Mouse (Mus musculus) heart, embryonic 13.5 days (tissue): ENCODE results near the gene Hist1h4n. TPM values are rescaled to one million over a fixed set of nuclear protein-coding genes. Genes with fewer than 3 reads are reported as not detected.
"Not testable (repeated sequence)": the region's sequence is repeated elsewhere in the genome, so short reads cannot be mapped to it uniquely, and the experiment has no call there.

Experiments used
- ATAC-seq: fragments of 200-750 bp; cut with Nextera tagmentation; 2 replicates; pipeline ENCODE4 v1.8.0; 2017; ENCODE audit warnings: moderate TSS enrichment; ENCODE audit not compliant: insufficient number of reproducible peaks, low FRiP score, low TSS enrichment; ENCODE audit errors: extremely low read depth
- H3K27ac ChIP-seq: fragments of 300-500 bp; sonication (generic); replicated peaks from 2 replicates; pipeline ENCODE4 v1.5.1; 2015; ENCODE audit warnings: moderate library complexity, mild to moderate bottlenecking, inconsistent platforms
- H3K27me3 ChIP-seq: fragments of 300-500 bp; sonication (generic); replicated peaks from 2 replicates; pipeline ENCODE4 v1.6.1; 2015; ENCODE audit warnings: mild to moderate bottlenecking, inconsistent platforms
- H3K36me3 ChIP-seq: fragments of 300-500 bp; sonication (generic); 2 replicates; pipeline ENCODE4 v1.6.1; 2015; ENCODE audit warnings: mild to moderate bottlenecking, inconsistent platforms
- H3K4me1 ChIP-seq: fragments of 300-500 bp; sonication (generic); 2 replicates; pipeline ENCODE4 v1.6.1; 2015; ENCODE audit warnings: inconsistent platforms
- H3K4me2 ChIP-seq: fragments of 300-500 bp; sonication (generic); 2 replicates; pipeline ENCODE4 v1.6.1; 2015; ENCODE audit warnings: inconsistent platforms, mild to moderate bottlenecking, moderate library complexity
- H3K4me3 ChIP-seq: fragments of 300-500 bp; sonication (generic); 2 replicates; pipeline ENCODE4 v1.5.1; 2015; ENCODE audit warnings: moderate library complexity, mild to moderate bottlenecking, inconsistent platforms
- H3K9ac ChIP-seq: fragments of 300-500 bp; sonication (generic); 2 replicates; pipeline ENCODE4 v1.6.1; 2015; ENCODE audit warnings: inconsistent platforms, mild to moderate bottlenecking, moderate library complexity
- H3K9me3 ChIP-seq: fragments of 300-500 bp; sonication (generic); 2 replicates; pipeline ENCODE4 v1.6.1; 2016; ENCODE audit warnings: inconsistent platforms
- WGBS: fragments of 180-500 bp; shearing (Covaris S2); methylation state at CpG from one replicate; pipeline ENCODE4 v1.1.7; 2015; ENCODE audit warnings: mixed read lengths; 5-methylcytosine and 5-hydroxymethylcytosine counted together
- polyA plus RNA-seq: library from polyadenylated mRNA; unstranded; fragments of >200 nt; fragmentation: Nextera tagmentation; extraction: Ambion mirVana; gene quantifications from 2 replicates; pipeline ENCODE4 v1.2.1, GENCODE M21; 2015

Hist1h4n gene
- 11.2 and 15.6 TPM in 2 replicates for polyA plus RNA-seq

GRCm38 (mm10) chr13:21831418-21832394 is at the start of gene Hist1h4n:
Gene Hist1h4n, minus strand, starts transcription at chr13:21832196.
- under 1% methylated on average over 26 of the region's 58 CpGs for WGBS
- peak within 1 kb of the TSS; percentile 35 for H3K4me3 ChIP-seq
- H3K9me3 ChIP-seq, H3K4me1 ChIP-seq, H3K27me3 ChIP-seq, H3K36me3 ChIP-seq: not testable (repeated sequence)
- H3K4me2 ChIP-seq, result peak within 1 kb of the TSS; percentile 56
- peak; percentile 71; the same call in 1 of the 2 replicates for ATAC-seq
- H3K9ac ChIP-seq, result peak within 1 kb of the TSS; percentile 67
- H3K27ac ChIP-seq, result 0 out of 2 replicates have a peak within 1 kb of the TSS, but pooled peaks have one; percentile 50

- WGBS, result 80% methylated on average over 6 of the region's 6 CpGs
- no peak overlapping the region for H3K4me2 ChIP-seq
- ATAC-seq, result no peak
- no peak overlapping the region for H3K4me3 ChIP-seq
- no peaks in the 10 kb centered on the region for H3K9me3 ChIP-seq
- H3K27me3 ChIP-seq, result no peaks in the 10 kb centered on the region
- H3K9ac ChIP-seq, result no peak overlapping the region
- no peaks in the 10 kb centered on the region for H3K36me3 ChIP-seq
- no peak overlapping the region for H3K27ac ChIP-seq
- 0 out of 2 replicates have a peak, but pooled peaks cover 3% of the 10 kb centered on the region for H3K4me1 ChIP-seq
Measured at GRCm38 (mm10) chr13:21880735-21881134, 48.7 kb upstream of the Hist1h4n start.

- 70% methylated on average over 3 of the region's 3 CpGs for WGBS
- H3K36me3 ChIP-seq, H3K4me3 ChIP-seq, H3K9ac ChIP-seq, ATAC-seq, H3K4me2 ChIP-seq, H3K4me1 ChIP-seq, H3K27ac ChIP-seq, H3K9me3 ChIP-seq, H3K27me3 ChIP-seq: not testable (repeated sequence)
Measured at GRCm38 (mm10) chr13:21865503-21865902, 33.5 kb upstream of the Hist1h4n start.

- no peaks in the 10 kb centered on the region; the same call in 1 of the 2 replicates for H3K9me3 ChIP-seq
- 10% methylated on average over 5 of the region's 5 CpGs for WGBS
- H3K27ac ChIP-seq, result no peak overlapping the region
- H3K9ac ChIP-seq, result no peak overlapping the region
- no peak for ATAC-seq
- H3K27me3 ChIP-seq, result no peaks in the 10 kb centered on the region
- no peak overlapping the region for H3K4me2 ChIP-seq
- no peaks in the 10 kb centered on the region for H3K36me3 ChIP-seq
- H3K4me1 ChIP-seq, result no peaks in the 10 kb centered on the region
- no peak overlapping the region for H3K4me3 ChIP-seq
Measured at GRCm38 (mm10) chr13:21861608-21862007, 29.6 kb upstream of the Hist1h4n start.

- Histone ChIP-seq H3K4me2 (peak overlapping the region; percentile 69), H3K4me1 (peaks cover 21% of the 10 kb centered on the region), H3K27ac (no peak overlapping the region), H3K36me3 (no peaks in the 10 kb centered on the region), H3K9me3 (no peaks in the 10 kb centered on the region), H3K27me3 (no peaks in the 10 kb centered on the region), H3K9ac (peak overlapping the region; percentile 75), H3K4me3 (peak overlapping the region; percentile 57)
- WGBS, result 1% methylated on average over 15 of the region's 15 CpGs
- ATAC-seq, result no peak
Measured at GRCm38 (mm10) chr13:21855698-21856162, 23.7 kb upstream of the Hist1h4n start.

GRCm38 (mm10) chr13:21855146-21855545 is 23.1 kb upstream of the Hist1h4n start:
- WGBS, result 3% methylated on average over 11 of the region's 11 CpGs
- H3K9ac ChIP-seq, result peak overlapping the region; percentile 75
- ATAC-seq, result no peak
- no peaks in the 10 kb centered on the region for H3K27me3 ChIP-seq
- H3K4me2 ChIP-seq, result peak overlapping the region; percentile 69
- H3K9me3 ChIP-seq, result no peaks in the 10 kb centered on the region
- no peak overlapping the region for H3K27ac ChIP-seq
- H3K4me1 ChIP-seq, result peaks cover 24% of the 10 kb centered on the region
- no peaks in the 10 kb centered on the region for H3K36me3 ChIP-seq
- peak overlapping the region; percentile 57 for H3K4me3 ChIP-seq

GRCm38 (mm10) chr13:21852215-21852945 is 20.4 kb upstream of the Hist1h4n start:
- Histone ChIP-seq H3K4me3 (no peak overlapping the region), H3K4me1 (peaks cover 24% of the 10 kb centered on the region), H3K27ac (peak overlapping the region; percentile 88), H3K9me3 (no peaks in the 10 kb centered on the region), H3K9ac (no peak overlapping the region), H3K36me3 (no peaks in the 10 kb centered on the region), H3K27me3 (no peaks in the 10 kb centered on the region), H3K4me2 (peak overlapping the region; percentile 24; the same call in 1 of the 2 replicates)
- 33% methylated on average over 3 of the region's 3 CpGs for WGBS
- ATAC-seq, result 0 out of 2 replicates have a peak, but pooled peaks have one; percentile 32

- not testable (repeated sequence) for H3K36me3 ChIP-seq, H3K9me3 ChIP-seq, H3K27ac ChIP-seq, ATAC-seq, H3K27me3 ChIP-seq, H3K9ac ChIP-seq, H3K4me3 ChIP-seq, H3K4me2 ChIP-seq
- WGBS, result 27% methylated on average over 1 of the region's 1 CpGs
- peaks cover 24% of the 10 kb centered on the region for H3K4me1 ChIP-seq
Measured at GRCm38 (mm10) chr13:21850696-21851095, 18.7 kb upstream of the Hist1h4n start.

GRCm38 (mm10) chr13:21847883-21848282 is 15.9 kb upstream of the Hist1h4n start:
- ATAC-seq, result no peak
- 40% methylated on average over 8 of the region's 8 CpGs for WGBS

GRCm38 (mm10) chr13:21846356-21846755 is 14.4 kb upstream of the Hist1h4n start:
- not testable (repeated sequence) for H3K4me1 ChIP-seq, H3K27me3 ChIP-seq, H3K4me2 ChIP-seq, H3K9me3 ChIP-seq, H3K36me3 ChIP-seq, H3K27ac ChIP-seq, H3K9ac ChIP-seq, ATAC-seq, H3K4me3 ChIP-seq

More at GRCm38 (mm10) chr13:21847883-21848282, 15.9 kb upstream of the Hist1h4n start:
- no peak overlapping the region for H3K4me3 ChIP-seq
- no peaks in the 10 kb centered on the region for H3K27me3 ChIP-seq
- no peak overlapping the region for H3K27ac ChIP-seq
- no peaks in the 10 kb centered on the region for H3K36me3 ChIP-seq
- no peak overlapping the region for H3K4me2 ChIP-seq
- H3K9ac ChIP-seq, result no peak overlapping the region
- peaks cover 20% of the 10 kb centered on the region for H3K4me1 ChIP-seq
- H3K9me3 ChIP-seq, result no peaks in the 10 kb centered on the region

GRCm38 (mm10) chr13:21840508-21840907 is 8.5 kb upstream of the Hist1h4n start:
- not testable (repeated sequence) for H3K27me3 ChIP-seq, H3K9me3 ChIP-seq, H3K4me3 ChIP-seq, H3K4me2 ChIP-seq, H3K27ac ChIP-seq, ATAC-seq, H3K4me1 ChIP-seq, H3K9ac ChIP-seq, H3K36me3 ChIP-seq
- no CpG with 5 or more reads among the region's 4 CpGs for WGBS
